Mouse (Mus musculus) spleen, adult 2 months (tissue): ENCODE results near the gene Pip4p1.

Source experiments
- CTCF ChIP-seq: fragments of 200-500 bp; IDR thresholded peaks from 2 replicates; pipeline ENCODE4 v1.5.1; 2011; ENCODE audit warnings: mild to moderate bottlenecking, inconsistent platforms; ENCODE audit not compliant: insufficient read depth, insufficient read length, insufficient replicate concordance; ENCODE audit errors: extremely low read depth
- POLR2A ChIP-seq: fragments of 200-500 bp; IDR thresholded peaks from 2 replicates; pipeline ENCODE4 v1.6.1; 2011; ENCODE audit warnings: low read depth, low read length, inconsistent platforms

GRCm38 (mm10) chr14:50897374-50897765 is 33.3 kb downstream of the Pip4p1 start, which contains the start of gene Klhl33:
- TF ChIP-seq CTCF (no peak), POLR2A (no peak)
